Mouse (Mus musculus): ENCODE measurements at regions not wholly inside any gene's neighbourhood (a gene's known extent, or its start where the extent isn't known, plus 50 kb on each side); places are given as distances from the start of the nearest gene placed in this dataset.

- DNase-seq: no peak
These were observed 287.2 kb upstream of the Btbd3 start for GRCm38 (mm10) chr2:137969156-137969555.

- DNase-seq: no peak
These were observed 289.8 kb upstream of the Btbd3 start for GRCm38 (mm10) chr2:137966460-137967076.

GRCm38 (mm10) chr2:137954830-137955229, 301.5 kb upstream of the Btbd3 start:
- no peak for DNase-seq

GRCm38 (mm10) chr2:137953144-137953543, 303.2 kb upstream of the Btbd3 start:
- no peak for DNase-seq

- no peak for DNase-seq
These were observed 304.4 kb upstream of the Btbd3 start for GRCm38 (mm10) chr2:137951942-137952341.

GRCm38 (mm10) chr2:137950931-137951330, 305.4 kb upstream of the Btbd3 start:
- DNase-seq: no peak

- DNase-seq: peak; percentile 53
These were observed 313.6 kb upstream of the Btbd3 start for GRCm38 (mm10) chr2:137942753-137943152.

- DNase-seq: no peak
These were observed 316.8 kb upstream of the Btbd3 start for GRCm38 (mm10) chr2:137939591-137939990.

GRCm38 (mm10) chr2:137938831-137939480, 317.4 kb upstream of the Btbd3 start:
- no peak for DNase-seq

- no peak for DNase-seq
These were observed 319.8 kb upstream of the Btbd3 start for GRCm38 (mm10) chr2:137936613-137937012.

- no peak for DNase-seq
These were observed 323.4 kb upstream of the Btbd3 start for GRCm38 (mm10) chr2:137932931-137933330.

- DNase-seq: no peak
These were observed 323.9 kb upstream of the Btbd3 start for GRCm38 (mm10) chr2:137932488-137932887.

GRCm38 (mm10) chr2:137925488-137925887, 330.9 kb upstream of the Btbd3 start:
- DNase-seq: no peak

GRCm38 (mm10) chr2:137924576-137924975, 331.8 kb upstream of the Btbd3 start:
- no peak for DNase-seq

GRCm38 (mm10) chr2:137898425-137898824, 357.9 kb upstream of the Btbd3 start:
- no peak for DNase-seq

GRCm38 (mm10) chr2:137880211-137881031, 375.9 kb upstream of the Btbd3 start:
- no peak for DNase-seq

GRCm38 (mm10) chr2:137869676-137870075, 386.7 kb upstream of the Btbd3 start:
- DNase-seq: no peak

- DNase-seq: no peak
These were observed 401.9 kb upstream of the Btbd3 start for GRCm38 (mm10) chr2:137854494-137854893.

- no peak for DNase-seq
These were observed 402.7 kb upstream of the Btbd3 start for GRCm38 (mm10) chr2:137853399-137854259.

GRCm38 (mm10) chr2:137847901-137848300, 408.5 kb upstream of the Btbd3 start:
- DNase-seq: no peak

GRCm38 (mm10) chr2:137827814-137828374, 428.5 kb upstream of the Btbd3 start:
- no peak for DNase-seq

GRCm38 (mm10) chr2:137821344-137821916, 434.9 kb upstream of the Btbd3 start:
- no peak for DNase-seq
